Mouse (Mus musculus) ES-CJ7 (cell line): ENCODE measurements around the gene Hspg2.
"Not testable (repeated sequence)": the region's sequence is repeated elsewhere in the genome, so short reads cannot be mapped to it uniquely, and the experiment has no call there.

Experiments
- DNase-seq: peaks from one replicate; pipeline ENCODE4 v3.0.0; 2011; ENCODE audit warnings: low read depth, low spot score

Hspg2 gene

GRCm38 (mm10) chr4:137574469-137574868 is 105.9 kb downstream of the Hspg2 start, which contains the start of gene Ldlrad2:
Gene Ldlrad2, minus strand, starts transcription at chr4:137574569.
- DNase-seq: no peak

GRCm38 (mm10) chr4:137577486-137577885 is 108.9 kb downstream of the Hspg2 start:
- DNase-seq: no peak

GRCm38 (mm10) chr4:137578181-137578845 is 109.7 kb downstream of the Hspg2 start:
- DNase-seq: peak; percentile 68

GRCm38 (mm10) chr4:137579789-137580188 is 111.2 kb downstream of the Hspg2 start:
- no peak for DNase-seq

GRCm38 (mm10) chr4:137580299-137580698 is 111.7 kb downstream of the Hspg2 start:
- DNase-seq: no peak

- peak; percentile 63 for DNase-seq
Observed at GRCm38 (mm10) chr4:137581815-137582214, 113.2 kb downstream of the Hspg2 start.

GRCm38 (mm10) chr4:137589095-137589494 is 120.5 kb downstream of the Hspg2 start:
- DNase-seq: not testable (repeated sequence)

- peak; percentile 55 for DNase-seq
Observed at GRCm38 (mm10) chr4:137589586-137589985, 121.0 kb downstream of the Hspg2 start.

- no peak for DNase-seq
Observed at GRCm38 (mm10) chr4:137590961-137591360, 122.4 kb downstream of the Hspg2 start.

GRCm38 (mm10) chr4:137593601-137594495 is 125.3 kb downstream of the Hspg2 start, which contains the start of gene Usp48:
Gene Usp48, plus strand, starts transcription at chr4:137593755.
- DNase-seq: peak; percentile 99

- peak; percentile 78 for DNase-seq
Observed at GRCm38 (mm10) chr4:137594496-137595270, 126.1 kb downstream of the Hspg2 start.

GRCm38 (mm10) chr4:137597098-137597630 is 128.6 kb downstream of the Hspg2 start:
- DNase-seq: peak; percentile 86

- DNase-seq: peak; percentile 76
Observed at GRCm38 (mm10) chr4:137598577-137598976, 130.0 kb downstream of the Hspg2 start.

- DNase-seq: no peak
Observed at GRCm38 (mm10) chr4:137603449-137604171, 135.0 kb downstream of the Hspg2 start.

GRCm38 (mm10) chr4:137607023-137607422 is 138.5 kb downstream of the Hspg2 start:
- no peak for DNase-seq

- no peak for DNase-seq
Observed at GRCm38 (mm10) chr4:137609281-137609680, 140.7 kb downstream of the Hspg2 start.

- no peak for DNase-seq
Observed at GRCm38 (mm10) chr4:137609702-137610101, 141.1 kb downstream of the Hspg2 start.

- no peak for DNase-seq
Observed at GRCm38 (mm10) chr4:137610256-137610655, 141.7 kb downstream of the Hspg2 start.
